Mouse (Mus musculus): ENCODE data around the gene Asns.

DNA sequence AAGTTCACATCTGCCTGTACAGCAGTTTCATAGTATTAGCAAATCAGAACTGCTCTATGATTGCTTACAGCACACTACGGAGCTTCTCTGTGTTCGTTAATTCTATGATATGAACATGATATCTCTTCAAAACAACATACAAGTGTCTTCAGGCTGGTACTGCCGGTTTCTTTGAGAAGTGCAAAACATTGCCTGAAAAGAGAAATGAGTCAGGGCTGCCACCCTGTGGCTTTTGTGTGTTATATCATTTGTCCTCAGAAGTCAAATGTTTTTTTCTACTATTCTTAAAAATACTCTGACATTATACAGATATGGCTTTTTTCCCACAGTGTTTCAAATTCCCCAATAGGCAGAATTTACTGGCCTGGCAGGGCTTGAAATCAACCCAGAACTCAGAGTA lies 22.5 kb downstream of the Asns start:
- TF ChIP-seq POLR2A (IDR thresholded peaks at IDR 0.05; ENCODE audit: extremely low read depth, insufficient read depth, low read length): no peak
- TF ChIP-seq CTCF (IDR thresholded peaks at IDR 0.05; ENCODE audit: low read depth, low read length): no peak
